Mouse (Mus musculus): Measurements from ENCODE around the gene Rxfp4.

DNA sequence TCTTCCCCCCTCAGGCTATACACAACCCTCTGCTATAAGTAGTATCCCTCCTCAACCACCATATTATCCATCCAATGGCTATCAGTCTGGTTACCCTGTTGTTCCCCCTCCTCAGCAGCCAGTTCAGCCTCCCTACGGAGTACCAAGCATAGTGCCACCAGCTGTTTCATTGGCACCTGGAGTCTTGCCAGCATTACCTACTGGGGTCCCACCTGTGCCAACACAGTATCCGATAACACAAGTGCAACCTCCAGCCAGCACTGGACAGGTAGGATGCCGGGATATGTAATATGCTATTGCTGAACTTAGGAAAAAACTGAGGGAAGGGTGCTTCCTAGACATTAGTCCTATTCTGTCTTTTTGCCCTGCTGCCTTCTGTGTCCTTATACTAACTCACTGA lies 47.3 kb upstream of the Rxfp4 start:
- TF ChIP-seq CTCF (IDR thresholded peaks at IDR 0.05; ENCODE audit: borderline replicate concordance, extremely low read depth, insufficient read depth, insufficient read length) = no peak
- no peak for TF ChIP-seq POLR2A (IDR thresholded peaks at IDR 0.05; ENCODE audit: borderline replicate concordance, extremely low read depth, insufficient read depth, insufficient read length, poor library complexity, severe bottlenecking)
